Mouse (Mus musculus) MEL (cell line): ENCODE measurements around the gene Ndufv1. TPM values are rescaled to one million over a fixed set of nuclear protein-coding genes. Genes with fewer than 3 reads are reported as not detected.

Source experiments
- DNase-seq: peaks from one replicate; pipeline ENCODE4 v3.0.0; 2011; ENCODE audit warnings: low read depth, low spot score
- H3K27ac ChIP-seq: 2 replicates; pipeline ENCODE4 v1.5.1; 2012; ENCODE audit warnings: low read depth, mild to moderate bottlenecking, control low read depth, low read length, moderate library complexity; ENCODE audit not compliant: control insufficient read depth
- H3K27me3 ChIP-seq, 2 experiments: fragments of 150-350 bp in 1 of 2; sonication (generic) in 1 of 2; 2 replicates each; pipeline ENCODE4 v1.6.1; 2012; ENCODE audit warnings: low read length in 2 of 2, mild to moderate bottlenecking in 2 of 2, improper control_type of control experiment in 1 of 2, moderate library complexity in 1 of 2; ENCODE audit not compliant: insufficient read depth in 2 of 2, control insufficient read depth in 1 of 2
- H3K36me3 ChIP-seq, 2 experiments: 2 replicates each; pipeline ENCODE4 v1.6.1; 2012 to 2014; ENCODE audit warnings: low read length in 2 of 2, improper control_type of control experiment in 1 of 2, inconsistent platforms in 1 of 2, mild to moderate bottlenecking in 1 of 2; ENCODE audit not compliant: insufficient read depth in 2 of 2, control insufficient read depth in 1 of 2
- H3K4me1 ChIP-seq, 2 experiments: fragments of 150-350 bp in 1 of 2; sonication (generic) in 1 of 2; 2 replicates each; pipeline ENCODE4 v1.6.1; 2012; ENCODE audit warnings: low read length in 2 of 2, improper control_type of control experiment in 1 of 2, mild to moderate bottlenecking in 1 of 2; ENCODE audit not compliant: insufficient read depth in 2 of 2, control insufficient read depth in 1 of 2
- H3K4me3 ChIP-seq, 2 experiments: fragments of 150-350 bp in 1 of 2; sonication (generic) in 1 of 2; 2 replicates each; pipeline ENCODE4 v1.5.1; 2012; ENCODE audit warnings: low read depth in 2 of 2, low read length in 2 of 2, mild to moderate bottlenecking in 2 of 2, moderate library complexity in 2 of 2, control low read depth in 1 of 2, improper control_type of control experiment in 1 of 2; ENCODE audit not compliant: control insufficient read depth in 1 of 2, insufficient read depth in 1 of 2
- H3K79me2 ChIP-seq: 2 replicates; pipeline ENCODE4 v1.6.1; 2012; ENCODE audit warnings: mild to moderate bottlenecking, low read length, moderate library complexity; ENCODE audit not compliant: control insufficient read depth, poor library complexity, insufficient read depth
- H3K9ac ChIP-seq: 2 replicates; pipeline ENCODE4 v1.6.1; 2012; ENCODE audit warnings: low read depth, mild to moderate bottlenecking, control low read depth, low read length, moderate library complexity; ENCODE audit not compliant: control insufficient read depth, poor library complexity, severe bottlenecking
- H3K9me3 ChIP-seq: fragments of 150-350 bp; sonication (generic); replicated peaks from 2 replicates; pipeline ENCODE4 v1.6.1; 2012; ENCODE audit warnings: mild to moderate bottlenecking, low read length, improper control_type of control experiment, moderate library complexity; ENCODE audit not compliant: insufficient read depth
- BHLHE40 ChIP-seq: IDR thresholded peaks from 2 replicates; pipeline ENCODE4 v1.6.1; 2012; ENCODE audit warnings: low read depth, mild to moderate bottlenecking, inconsistent platforms, low read length, improper control_type of control experiment, borderline replicate concordance
- CHD1 ChIP-seq: IDR thresholded peaks from 2 replicates; pipeline ENCODE4 v1.6.1; 2012; ENCODE audit warnings: low read depth, mild to moderate bottlenecking, inconsistent platforms, low read length, improper control_type of control experiment
- CHD2 ChIP-seq: IDR thresholded peaks from 2 replicates; pipeline ENCODE4 v1.6.1; 2011; ENCODE audit warnings: low read length, improper control_type of control experiment
- CTCF ChIP-seq, 3 experiments: IDR thresholded peaks in 2 of 3; conservative IDR thresholded peaks in 1 of 3; 2 replicates each; pipeline ENCODE4 v1.5.1; 2011 to 2012; ENCODE audit warnings: low read length in 3 of 3, low read depth in 2 of 3, mild to moderate bottlenecking in 2 of 3, improper control_type of control experiment in 1 of 3, inconsistent platforms in 1 of 3, mixed read lengths in 1 of 3, moderate library complexity in 1 of 3; ENCODE audit not compliant: control insufficient read depth in 1 of 3, insufficient read depth in 1 of 3, poor library complexity in 1 of 3, severe bottlenecking in 1 of 3
- E2F4 ChIP-seq: IDR thresholded peaks from 2 replicates; pipeline ENCODE4 v1.6.1; 2011; ENCODE audit warnings: low read depth, low read length, improper control_type of control experiment, borderline replicate concordance
- ELF1 ChIP-seq: IDR thresholded peaks from 2 replicates; pipeline ENCODE4 v1.6.1; 2014; ENCODE audit warnings: low read depth, mild to moderate bottlenecking, inconsistent platforms, low read length, improper control_type of control experiment, moderate library complexity
- EP300 ChIP-seq, 2 experiments: IDR thresholded peaks; 2 replicates each; pipeline ENCODE4 v1.6.1; 2011; ENCODE audit warnings: improper control_type of control experiment in 2 of 2, low read length in 2 of 2, low read depth in 1 of 2, mild to moderate bottlenecking in 1 of 2
- ETS1 ChIP-seq: IDR thresholded peaks from 2 replicates; pipeline ENCODE4 v1.6.1; 2012; ENCODE audit warnings: low read depth, mild to moderate bottlenecking, inconsistent platforms, low read length, improper control_type of control experiment, moderate library complexity
- GABPA ChIP-seq: IDR thresholded peaks from 2 replicates; pipeline ENCODE4 v1.6.1; 2012; ENCODE audit warnings: low read depth, mild to moderate bottlenecking, inconsistent platforms, low read length, improper control_type of control experiment, moderate library complexity
- GATA1 ChIP-seq: IDR thresholded peaks from 2 replicates; pipeline ENCODE4 v1.6.1; 2011; ENCODE audit warnings: low read depth, low read length, improper control_type of control experiment
- HCFC1 ChIP-seq: IDR thresholded peaks from 2 replicates; pipeline ENCODE4 v1.6.1; 2012; ENCODE audit warnings: low read depth, mild to moderate bottlenecking, inconsistent platforms, low read length, improper control_type of control experiment, moderate library complexity
- JUND ChIP-seq: IDR thresholded peaks from 2 replicates; pipeline ENCODE4 v1.6.1; 2011; ENCODE audit warnings: low read depth, mild to moderate bottlenecking, improper control_type of control experiment, low read length
- MAFK ChIP-seq: IDR thresholded peaks from 2 replicates; pipeline ENCODE4 v1.6.1; 2011; ENCODE audit warnings: low read depth, mild to moderate bottlenecking, low read length, improper control_type of control experiment, borderline replicate concordance
- MAX ChIP-seq: IDR thresholded peaks from 2 replicates; pipeline ENCODE4 v1.6.1; 2011; ENCODE audit warnings: low read length, improper control_type of control experiment
- MAZ ChIP-seq: IDR thresholded peaks from 2 replicates; pipeline ENCODE4 v1.6.1; 2012; ENCODE audit warnings: low read depth, mild to moderate bottlenecking, inconsistent platforms, low read length, improper control_type of control experiment
- MXI1 ChIP-seq: IDR thresholded peaks from 2 replicates; pipeline ENCODE4 v1.6.1; 2011; ENCODE audit warnings: mild to moderate bottlenecking, low read depth, low read length, improper control_type of control experiment
- MYB ChIP-seq: IDR thresholded peaks from 2 replicates; pipeline ENCODE4 v1.6.1; 2011; ENCODE audit warnings: mild to moderate bottlenecking, low read depth, low read length, improper control_type of control experiment
- MYC ChIP-seq: IDR thresholded peaks from 2 replicates; pipeline ENCODE4 v1.6.1; 2011; ENCODE audit warnings: low read depth, mild to moderate bottlenecking, low read length, improper control_type of control experiment, moderate library complexity
- NELFE ChIP-seq: IDR thresholded peaks from 2 replicates; pipeline ENCODE4 v1.6.1; 2011; ENCODE audit warnings: low read depth, low read length, improper control_type of control experiment
- NRF1 ChIP-seq: IDR thresholded peaks from 2 replicates; pipeline ENCODE4 v1.6.1; 2014; ENCODE audit warnings: low read depth, mild to moderate bottlenecking, inconsistent platforms, low read length, improper control_type of control experiment, moderate library complexity; ENCODE audit not compliant: poor library complexity, insufficient read depth, severe bottlenecking
- POLR2A ChIP-seq, 2 experiments: IDR thresholded peaks; 2 replicates each; pipeline ENCODE4 v1.6.1; 2011 to 2012; ENCODE audit warnings: low read length in 2 of 2, mild to moderate bottlenecking in 2 of 2, control low read depth in 1 of 2, improper control_type of control experiment in 1 of 2, low read depth in 1 of 2, moderate library complexity in 1 of 2; ENCODE audit not compliant: control insufficient read depth in 1 of 2, insufficient read depth in 1 of 2, poor library complexity in 1 of 2
- POLR2AphosphoS2 ChIP-seq: IDR thresholded peaks from 2 replicates; pipeline ENCODE4 v1.6.1; 2011; ENCODE audit warnings: low read length, improper control_type of control experiment
- POLR2AphosphoS5 ChIP-seq: IDR thresholded peaks from 2 replicates; pipeline ENCODE4 v1.6.1; 2012; ENCODE audit warnings: low read depth, borderline replicate concordance, mild to moderate bottlenecking, inconsistent platforms, low read length, moderate library complexity, mixed read lengths
- RAD21 ChIP-seq: IDR thresholded peaks from 2 replicates; pipeline ENCODE4 v1.6.1; 2011; ENCODE audit warnings: mild to moderate bottlenecking, low read depth, low read length, improper control_type of control experiment
- RCOR1 ChIP-seq: IDR thresholded peaks from 2 replicates; pipeline ENCODE4 v1.6.1; 2012; ENCODE audit warnings: low read depth, mild to moderate bottlenecking, inconsistent platforms, low read length, improper control_type of control experiment
- SIN3A ChIP-seq: IDR thresholded peaks from 2 replicates; pipeline ENCODE4 v1.6.1; 2012; ENCODE audit warnings: low read length, improper control_type of control experiment, inconsistent platforms
- SMC3 ChIP-seq: IDR thresholded peaks from 2 replicates; pipeline ENCODE4 v1.6.1; 2011; ENCODE audit warnings: low read depth, low read length, improper control_type of control experiment
- TAL1 ChIP-seq: IDR thresholded peaks from 2 replicates; pipeline ENCODE4 v1.6.1; 2012; ENCODE audit warnings: mild to moderate bottlenecking, inconsistent platforms, low read length, moderate library complexity, mixed read lengths
- TBP ChIP-seq: IDR thresholded peaks from 2 replicates; pipeline ENCODE4 v1.8.0; 2011; ENCODE audit warnings: low read depth, low read length, improper control_type of control experiment
- TCF12 ChIP-seq: IDR thresholded peaks from 2 replicates; pipeline ENCODE4 v1.6.1; 2014; ENCODE audit warnings: low read depth, mild to moderate bottlenecking, inconsistent platforms, low read length, improper control_type of control experiment, moderate library complexity
- UBTF ChIP-seq: IDR thresholded peaks from 2 replicates; pipeline ENCODE4 v1.6.1; 2012; ENCODE audit warnings: low read depth, mild to moderate bottlenecking, inconsistent platforms, low read length, improper control_type of control experiment, moderate library complexity, borderline replicate concordance; ENCODE audit not compliant: insufficient read depth
- USF1 ChIP-seq: IDR thresholded peaks from 2 replicates; pipeline ENCODE4 v1.6.1; 2014; ENCODE audit warnings: low read depth, mild to moderate bottlenecking, inconsistent platforms, low read length, improper control_type of control experiment, moderate library complexity
- USF2 ChIP-seq, 2 experiments: IDR thresholded peaks; 2 replicates each; pipeline ENCODE4 v1.6.1; 2011 to 2012; ENCODE audit warnings: improper control_type of control experiment in 2 of 2, low read length in 2 of 2, borderline replicate concordance in 1 of 2, inconsistent platforms in 1 of 2, low read depth in 1 of 2, mild to moderate bottlenecking in 1 of 2; ENCODE audit not compliant: insufficient read depth in 1 of 2
- ZC3H11A ChIP-seq: IDR thresholded peaks from 2 replicates; pipeline ENCODE4 v1.6.1; 2012; ENCODE audit warnings: low read depth, mild to moderate bottlenecking, inconsistent platforms, low read length, improper control_type of control experiment
- ZKSCAN1 ChIP-seq: IDR thresholded peaks from 2 replicates; pipeline ENCODE4 v1.6.1; 2012; ENCODE audit warnings: low read depth, mild to moderate bottlenecking, inconsistent platforms, low read length, improper control_type of control experiment, moderate library complexity
- ZMIZ1 ChIP-seq: IDR thresholded peaks from 2 replicates; pipeline ENCODE4 v1.6.1; 2012; ENCODE audit warnings: low read depth, mild to moderate bottlenecking, inconsistent platforms, low read length, improper control_type of control experiment, moderate library complexity
- ZNF384 ChIP-seq: IDR thresholded peaks from 2 replicates; pipeline ENCODE4 v1.6.1; 2012; ENCODE audit warnings: low read depth, mild to moderate bottlenecking, inconsistent platforms, low read length, improper control_type of control experiment
- polyA plus RNA-seq, 2 experiments: library from polyadenylated mRNA; stranded (reverse) in 1 of 2; unstranded in 1 of 2; fragments of >175 nt in 1 of 2; fragments of >200 nt in 1 of 2; gene quantifications; 2 replicates each; pipeline versions ENCODE4 v1.2.1 to v1.2.4; 2012; ENCODE audit warnings: low replicate concordance in 2 of 2, low read depth in 1 of 2; ENCODE audit not compliant: insufficient read length in 2 of 2, insufficient read depth in 1 of 2, missing spikeins in 1 of 2
- total RNA-seq: library from RNA; depleted of rRNA; stranded (reverse); fragments of 300-350 nt; gene quantifications from 2 replicates; pipeline ENCODE4 v1.2.3, GENCODE M21; 2012

Ndufv1 gene
- total and polyA plus RNA-seq, 3 experiments: 218 to 267 TPM; not detected in 1

DNA sequence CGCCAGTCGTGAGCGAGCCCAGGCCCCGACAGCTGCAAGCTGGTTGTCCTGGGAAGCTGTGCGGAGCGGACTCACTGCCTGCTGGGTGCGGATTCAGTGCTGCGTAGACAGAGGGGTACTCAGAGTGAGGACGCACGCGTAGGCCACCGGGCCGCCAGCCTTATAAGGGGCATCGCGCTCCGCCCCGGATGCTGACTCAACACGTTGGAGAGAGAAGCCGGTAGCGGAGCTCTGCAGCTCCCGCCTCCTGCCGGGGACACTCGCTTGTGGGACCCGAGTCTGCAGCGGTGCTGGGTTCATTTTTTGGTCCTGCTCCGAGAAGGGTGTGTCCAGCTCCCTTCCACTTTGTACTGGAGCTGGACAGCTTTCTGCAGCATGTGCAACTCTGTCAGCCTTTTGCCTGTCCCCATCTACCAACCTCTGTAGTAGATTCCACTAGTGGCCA is 25.2 kb upstream of the Ndufv1 start, which contains the start of gene Gstp1:
Gene Gstp1, minus strand, starts transcription at position 198 of the 445 bp plus-strand sequence.
- H3K4me1 ChIP-seq: peaks cover 0 to 8% of the 10 kb centered on the region in 2 experiments; a peak in 2 of 4 replicates
- H3K36me3 ChIP-seq: peaks cover 0 to 5% of the 10 kb centered on the region in 2 experiments; a peak in 2 of 4 replicates
- H3K4me3 ChIP-seq: peak within 1 kb of the TSS; percentile 77 to 94
- H3K27ac ChIP-seq: peak within 1 kb of the TSS; percentile 46
- H3K9ac ChIP-seq: peak within 1 kb of the TSS; percentile 84
- no peaks in the 10 kb centered on the region for H3K27me3 ChIP-seq
- peak; percentile 93 for DNase-seq
- no peaks in the 10 kb centered on the region for H3K9me3 ChIP-seq
- H3K79me2 ChIP-seq: peaks cover 4% of the 10 kb centered on the region
- TF ChIP-seq MYB (no peak), USF1 (0 out of 2 replicates have a peak, but pooled peaks have one; percentile 10), MAX (peak; percentile 66; the same call in 1 of the 2 replicates), MYC (peak; percentile 70), NRF1 (peak; percentile 62), USF2 (IDR thresholded peaks at IDR 0.05; ENCODE audit: borderline replicate concordance in 1 of 2, insufficient read depth in 1 of 2, low read depth in 1 of 2, low read length in 2 of 2) (no peak), ZC3H11A (no peak), ZNF384 (no peak), MAFK (peak; percentile 86), E2F4 (no peak), POLR2AphosphoS5 (peak; percentile 72; the same call in 1 of the 2 replicates), TCF12 (peak; percentile 51), TBP (peak; percentile 97), CTCF (IDR thresholded peaks at IDR 0.05 in 2 of 3, conservative IDR thresholded peaks at IDR 0.05 in 1 of 3; ENCODE audit: control insufficient read depth in 1 of 3, insufficient read depth in 1 of 3, low read depth in 2 of 3, low read length in 3 of 3, poor library complexity in 1 of 3, severe bottlenecking in 1 of 3) (peak in 1 of 3 experiments; percentile 5; a peak in 1 of 6 replicates), CHD2 (no peak), EP300 (IDR thresholded peaks at IDR 0.05; ENCODE audit: low read depth in 1 of 2, low read length in 2 of 2) (peak; percentile 9 to 23; a peak in 1 of 4 replicates), NELFE (peak; percentile 95), GATA1 (no peak), ZMIZ1 (peak; percentile 97), POLR2AphosphoS2 (peak; percentile 95), RAD21 (no peak), GABPA (no peak), BHLHE40 (peak; percentile 12; the same call in 1 of the 2 replicates), HCFC1 (peak; percentile 76), CHD1 (no peak), MXI1 (peak; percentile 87), JUND (no peak), SMC3 (no peak), ZKSCAN1 (no peak), RCOR1 (no peak), SIN3A (peak; percentile 73), UBTF (0 out of 2 replicates have a peak, but pooled peaks have one; percentile 47), ETS1 (peak; percentile 45; the same call in 1 of the 2 replicates), POLR2A (IDR thresholded peaks at IDR 0.05; ENCODE audit: control insufficient read depth in 1 of 2, insufficient read depth in 1 of 2, low read depth in 1 of 2, low read length in 2 of 2, poor library complexity in 1 of 2) (peak; percentile 93 to 98), MAZ (peak; percentile 50; the same call in 1 of the 2 replicates), TAL1 (no peak), ELF1 (peak; percentile 76)
